Mouse (Mus musculus) liver, embryonic 14.5 days (tissue): Measurements from ENCODE around the gene Abt1. TPM values are rescaled to one million over a fixed set of nuclear protein-coding genes. Genes with fewer than 3 reads are reported as not detected.
"Not testable (repeated sequence)": the region's sequence is repeated elsewhere in the genome, so short reads cannot be mapped to it uniquely, and the experiment has no call there.

Experiments used
- ATAC-seq: fragments of 200-750 bp; cut with Nextera tagmentation; 2 replicates; pipeline ENCODE4 v1.8.0; 2017; ENCODE audit warnings: moderate number of reproducible peaks, mild to moderate bottlenecking, moderate library complexity; ENCODE audit not compliant: insufficient read depth
- DNase-seq, 3 experiments: peaks; one replicate each; pipeline ENCODE4 v3.0.0-alpha.2; 2012 to 2013; ENCODE audit warnings: low read depth in 3 of 3, low spot score in 3 of 3
- H3K27ac ChIP-seq: fragments of 300-500 bp; sonication (generic); 2 replicates; pipeline ENCODE4 v1.5.1; 2014; ENCODE audit warnings: moderate library complexity, mild to moderate bottlenecking, control low read depth, inconsistent platforms
- H3K27me3 ChIP-seq: fragments of 300-500 bp; sonication (generic); 2 replicates; pipeline ENCODE4 v1.6.1; 2014; ENCODE audit warnings: mild to moderate bottlenecking, low read length, moderate library complexity; ENCODE audit not compliant: control insufficient read depth, insufficient read depth
- H3K36me3 ChIP-seq: fragments of 300-500 bp; sonication (generic); replicated peaks from 2 replicates; pipeline ENCODE4 v1.6.1; 2014; ENCODE audit warnings: low read depth; ENCODE audit not compliant: control insufficient read depth, insufficient read depth
- H3K4me1 ChIP-seq, 2 experiments: fragments of 200-500 bp in 1 of 2; fragments of 300-500 bp in 1 of 2; sonication (generic) in 1 of 2; replicated peaks; 2 replicates each; pipeline ENCODE4 v1.6.1; 2012 to 2014; ENCODE audit warnings: antibody characterized with exemption in 1 of 2, inconsistent platforms in 1 of 2, low read length in 1 of 2; ENCODE audit not compliant: control insufficient read depth in 2 of 2, insufficient read depth in 2 of 2
- H3K4me2 ChIP-seq: fragments of 300-500 bp; sonication (generic); 2 replicates; pipeline ENCODE4 v1.6.1; 2014; ENCODE audit warnings: low read depth, mild to moderate bottlenecking, control low read depth, moderate library complexity
- H3K4me3 ChIP-seq, 2 experiments: fragments of 200-500 bp in 1 of 2; fragments of 300-500 bp in 1 of 2; sonication (generic) in 1 of 2; 2 replicates each; pipeline ENCODE4 v1.5.1; 2012 to 2014; ENCODE audit warnings: low read depth in 2 of 2, low read length in 2 of 2, mild to moderate bottlenecking in 2 of 2, control low read depth in 1 of 2, inconsistent platforms in 1 of 2, moderate library complexity in 1 of 2; ENCODE audit not compliant: insufficient read depth in 1 of 2
- H3K9ac ChIP-seq: fragments of 300-500 bp; sonication (generic); replicated peaks from 2 replicates; pipeline ENCODE4 v1.6.1; 2014; ENCODE audit warnings: mild to moderate bottlenecking, control low read depth, moderate library complexity
- H3K9me3 ChIP-seq: fragments of 300-500 bp; sonication (generic); 2 replicates; pipeline ENCODE4 v1.6.1; 2016; ENCODE audit warnings: low read length, mixed read lengths; ENCODE audit not compliant: control insufficient read depth
- CTCF ChIP-seq: IDR thresholded peaks from 2 replicates; pipeline ENCODE4 v1.5.1; 2016; ENCODE audit warnings: antibody characterized with exemption, low read depth, control low read depth
- EP300 ChIP-seq: IDR thresholded peaks from 2 replicates; pipeline ENCODE4 v1.6.1; 2016; ENCODE audit warnings: antibody characterized with exemption, low read depth
- WGBS: fragments of 180-500 bp; shearing (Covaris S2); extraction: QIAGEN DNeasy Blood & Tissue Kit; methylation state at CpG from one replicate; pipeline ENCODE4 v1.1.7; 2014; ENCODE audit not compliant: insufficient replicate concordance; 5-methylcytosine and 5-hydroxymethylcytosine counted together
- polyA plus RNA-seq, 2 experiments: library from polyadenylated mRNA; depleted of rRNA in 1 of 2; stranded (reverse) in 1 of 2; unstranded in 1 of 2; fragments of >200 nt; fragmentation: Nextera tagmentation in 1 of 2; extraction: Ambion mirVana in 1 of 2; gene quantifications; 2 replicates each; pipeline versions ENCODE4 v1.2.1 to v1.2.3; 2012 to 2014

Gene Abt1
- polyA plus RNA-seq, 2 experiments = 4.0 to 5.2 TPM

DNA sequence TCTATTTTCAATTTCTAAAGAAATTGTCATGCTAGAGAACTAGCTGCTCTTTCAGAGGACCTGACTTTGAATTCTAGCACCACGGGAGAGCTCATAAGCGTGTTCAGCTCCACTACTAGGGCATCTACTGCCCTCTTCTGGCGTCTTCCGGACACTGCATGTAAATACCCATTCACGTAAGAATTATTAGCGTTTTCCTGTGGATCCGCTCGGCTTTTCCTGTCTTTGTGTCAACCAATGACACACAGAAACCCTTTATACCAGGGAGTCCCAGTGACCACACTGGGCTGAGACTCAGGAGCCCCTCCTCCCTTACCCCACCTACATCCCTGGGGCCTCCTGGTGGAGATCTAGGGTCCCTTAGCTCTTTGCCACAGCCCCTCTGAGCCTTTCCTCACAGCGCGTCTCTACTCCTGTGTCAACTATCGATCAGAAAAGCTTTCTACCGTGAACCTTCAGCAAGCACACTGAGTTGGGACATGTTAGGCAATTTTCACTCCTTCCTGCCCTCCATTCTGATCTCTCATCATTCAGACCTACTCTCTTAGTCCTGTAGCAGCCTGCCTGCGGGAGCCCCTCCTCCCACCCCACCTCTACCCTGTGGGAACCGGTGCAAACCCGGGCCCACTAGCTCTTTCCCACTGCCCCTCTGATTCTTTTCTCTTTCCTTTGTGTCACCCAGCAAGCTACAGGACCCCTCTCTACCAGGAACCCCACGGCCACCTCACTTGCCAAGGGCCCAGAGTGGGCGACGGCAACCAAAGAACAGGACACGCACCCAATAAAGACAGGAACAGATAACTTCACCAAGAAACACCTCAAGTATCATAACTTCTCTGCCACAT, 21.8 kb downstream of the Abt1 start:
- no peaks in the 10 kb centered on the region for H3K9me3 ChIP-seq
- no peaks in the 10 kb centered on the region for H3K36me3 ChIP-seq
- peak overlapping the region; percentile 61 for H3K4me2 ChIP-seq
- peak overlapping the region; percentile 65 for H3K9ac ChIP-seq
- no peaks in the 10 kb centered on the region; the same call in 1 of the 2 replicates for H3K27me3 ChIP-seq
- WGBS = 2% methylated on average over 19 of the region's 19 CpGs
- peak overlapping the region; percentile 54 to 58 for H3K4me3 ChIP-seq
- ATAC-seq (peak; percentile 73), DNase-seq (peak; percentile 80 to 97 (median 96))
- no peak overlapping the region for H3K27ac ChIP-seq
- H3K4me1 ChIP-seq = peaks cover 3 to 5% of the 10 kb centered on the region in 2 experiments
- TF ChIP-seq CTCF (peak; percentile 92), EP300 (no peak)

GRCm38 (mm10) chr13:23400771-23401682, 22.6 kb downstream of the Abt1 start:
- Histone ChIP-seq H3K4me3 (peak overlapping the region; percentile 54 to 58), H3K9me3 (no peaks in the 10 kb centered on the region), H3K27ac (no peak overlapping the region), H3K4me2 (peak overlapping the region; percentile 61), H3K9ac (no peak overlapping the region; the same call in 1 of the 2 replicates), H3K27me3 (peaks cover 4% of the 10 kb centered on the region), H3K36me3 (no peaks in the 10 kb centered on the region), H3K4me1 (peaks cover 3 to 5% of the 10 kb centered on the region in 2 experiments)
- TF ChIP-seq CTCF (no peak), EP300 (no peak)
- DNase-seq (no peak), ATAC-seq (peak; percentile 47; the same call in 1 of the 2 replicates)
- 4% methylated on average over 24 of the region's 24 CpGs for WGBS

DNA sequence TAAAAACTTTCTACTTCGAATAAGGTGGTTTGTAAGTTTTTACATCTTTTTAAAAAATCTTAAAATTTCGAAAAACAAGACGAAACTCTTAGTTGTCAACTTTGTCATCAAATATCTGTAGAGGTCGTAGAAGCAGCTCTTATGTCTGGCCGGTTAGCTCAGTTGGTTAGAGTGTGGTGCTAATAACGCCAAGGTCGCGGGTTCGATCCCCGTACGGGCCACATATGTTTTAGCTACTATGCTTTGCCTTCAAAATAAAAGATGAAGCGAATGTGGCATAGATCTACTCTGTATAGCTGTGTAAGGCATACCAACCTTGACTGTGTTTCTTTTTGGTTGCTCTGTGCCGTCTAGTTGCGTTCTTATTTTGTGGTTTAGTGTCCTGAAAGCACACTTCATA, 26.8 kb downstream of the Abt1 start:
- Histone ChIP-seq H3K27me3 (peaks cover 22% of the 10 kb centered on the region), H3K4me3 (peak overlapping the region in 1 of 2 experiments; percentile 54; a peak in 2 of 4 replicates), H3K4me2 (peak overlapping the region; percentile 77)
- not testable (repeated sequence) for H3K36me3 ChIP-seq, H3K9ac ChIP-seq, DNase-seq, H3K4me1 ChIP-seq, H3K27ac ChIP-seq, H3K9me3 ChIP-seq
- peak; percentile 61; the same call in 1 of the 2 replicates for ATAC-seq
- WGBS = 5% methylated on average over 14 of the region's 14 CpGs

DNA sequence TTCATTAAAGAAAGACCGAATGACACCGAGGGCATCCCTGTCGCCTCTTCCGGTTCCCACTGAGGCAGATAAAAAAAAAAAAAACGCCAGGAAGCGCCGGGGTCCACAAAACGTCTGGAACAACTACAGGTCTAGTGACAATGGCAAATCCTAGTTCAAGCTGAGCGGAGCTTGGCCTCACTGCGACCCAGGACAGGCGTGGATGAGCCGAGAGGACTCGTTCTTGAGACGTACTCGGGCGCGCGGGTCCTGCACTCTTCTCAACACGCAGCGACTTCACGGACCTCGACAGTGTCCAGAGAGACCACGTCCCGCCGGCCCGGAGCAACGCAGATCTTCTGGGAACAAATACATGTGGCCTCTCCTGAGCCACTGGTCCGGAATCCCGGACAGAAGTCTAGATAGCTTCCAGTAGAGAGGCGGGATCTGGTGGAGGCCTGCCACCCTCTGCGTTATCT, 27.4 kb downstream of the Abt1 start:
- peak overlapping the region; percentile 4; the same call in 1 of the 2 replicates for H3K9ac ChIP-seq
- no peak for DNase-seq

More for the DNA sequence above, 27.4 kb downstream of the Abt1 start:
- ATAC-seq = no peak
- TF ChIP-seq EP300 = no peak
- no peak for TF ChIP-seq CTCF
- peaks cover 22% of the 10 kb centered on the region for H3K27me3 ChIP-seq
- H3K4me1 ChIP-seq = peaks cover 3 to 5% of the 10 kb centered on the region in 2 experiments
- under 1% methylated on average over 31 of the region's 31 CpGs for WGBS
- H3K9me3 ChIP-seq = no peaks in the 10 kb centered on the region
- peak overlapping the region; percentile 50 to 54 for H3K4me3 ChIP-seq
- H3K27ac ChIP-seq = no peak overlapping the region
- H3K4me2 ChIP-seq = peak overlapping the region; percentile 77
- H3K36me3 ChIP-seq = no peaks in the 10 kb centered on the region
